Mouse (Mus musculus) telencephalon, adult 2 months (tissue): ENCODE data around the gene 4932414N04Rik.
"Not testable (repeated sequence)": the region's sequence is repeated elsewhere in the genome, so short reads cannot be mapped to it uniquely, and the experiment has no call there.

Source experiments
- DNase-seq: peaks from one replicate; pipeline ENCODE4 v3.0.0-alpha.2; 2011; ENCODE audit warnings: low read depth, low spot score

The 4932414N04Rik gene

GRCm38 (mm10) chr2:68656186-68656585 lies at the start of gene 4932414N04Rik:
Gene 4932414N04Rik (plus strand): TSS chr2:68656486.
- DNase-seq: not testable (repeated sequence)

- DNase-seq: no peak
These were observed 75.9 kb downstream of the 4932414N04Rik start for GRCm38 (mm10) chr2:68732216-68732615.

GRCm38 (mm10) chr2:68739772-68740739 lies 83.8 kb downstream of the 4932414N04Rik start:
- no peak for DNase-seq

- no peak for DNase-seq
These were observed 88.3 kb downstream of the 4932414N04Rik start for GRCm38 (mm10) chr2:68744599-68744998.

- no peak for DNase-seq
These were observed 99.9 kb downstream of the 4932414N04Rik start for GRCm38 (mm10) chr2:68756179-68756578.

GRCm38 (mm10) chr2:68756793-68757192 lies 100.5 kb downstream of the 4932414N04Rik start:
- DNase-seq: no peak

GRCm38 (mm10) chr2:68765371-68765770 lies 109.1 kb downstream of the 4932414N04Rik start:
- no peak for DNase-seq

GRCm38 (mm10) chr2:68767186-68767890 lies 111.1 kb downstream of the 4932414N04Rik start:
- DNase-seq: no peak

GRCm38 (mm10) chr2:68782268-68783132 lies 126.2 kb downstream of the 4932414N04Rik start:
- no peak for DNase-seq

GRCm38 (mm10) chr2:68783664-68784063 lies 127.4 kb downstream of the 4932414N04Rik start:
- not testable (repeated sequence) for DNase-seq

GRCm38 (mm10) chr2:68784710-68785427 lies 128.6 kb downstream of the 4932414N04Rik start:
- no peak for DNase-seq

GRCm38 (mm10) chr2:68787161-68787675 lies 130.9 kb downstream of the 4932414N04Rik start:
- no peak for DNase-seq

- no peak for DNase-seq
These were observed 136.0 kb downstream of the 4932414N04Rik start for GRCm38 (mm10) chr2:68792296-68792695.

- DNase-seq: no peak
These were observed 137.2 kb downstream of the 4932414N04Rik start for GRCm38 (mm10) chr2:68793472-68793871.

GRCm38 (mm10) chr2:68794181-68794580 lies 137.9 kb downstream of the 4932414N04Rik start:
- no peak for DNase-seq

- no peak for DNase-seq
These were observed 138.3 kb downstream of the 4932414N04Rik start for GRCm38 (mm10) chr2:68794616-68795015.

- DNase-seq: no peak
These were observed 139.9 kb downstream of the 4932414N04Rik start for GRCm38 (mm10) chr2:68796011-68796775.

GRCm38 (mm10) chr2:68797106-68797505 lies 140.8 kb downstream of the 4932414N04Rik start:
- DNase-seq: no peak
